Mouse (Mus musculus) adrenal gland, postnatal 25 days (tissue): Measurements from ENCODE around the gene Gm13276. TPM values are rescaled to one million over a fixed set of nuclear protein-coding genes. Genes with fewer than 3 reads are reported as not detected.
A peak's percentile ranks its signal among the peaks of the same experiment; 100 is the strongest.
"Not testable (repeated sequence)": the region's sequence is repeated elsewhere in the genome, so short reads cannot be mapped to it uniquely, and the experiment has no call there.

Source experiments
- DNase-seq: peaks from one replicate; pipeline ENCODE4 v3.0.0; 2021; ENCODE audit warnings: mixed read lengths
- long read RNA-seq: library from polyadenylated mRNA; stranded (forward); transcript quantifications from one replicate; pipeline ENCODE4 v2.0.0, GENCODE M21; 2021
- total RNA-seq: library from RNA; stranded (reverse); gene quantifications from 2 replicates; pipeline ENCODE4 v1.2.3, GENCODE M21; 2021

Gm13276 gene
- total RNA-seq = not detected in 2 replicates
- long read RNA-seq = 0 reads

DNA sequence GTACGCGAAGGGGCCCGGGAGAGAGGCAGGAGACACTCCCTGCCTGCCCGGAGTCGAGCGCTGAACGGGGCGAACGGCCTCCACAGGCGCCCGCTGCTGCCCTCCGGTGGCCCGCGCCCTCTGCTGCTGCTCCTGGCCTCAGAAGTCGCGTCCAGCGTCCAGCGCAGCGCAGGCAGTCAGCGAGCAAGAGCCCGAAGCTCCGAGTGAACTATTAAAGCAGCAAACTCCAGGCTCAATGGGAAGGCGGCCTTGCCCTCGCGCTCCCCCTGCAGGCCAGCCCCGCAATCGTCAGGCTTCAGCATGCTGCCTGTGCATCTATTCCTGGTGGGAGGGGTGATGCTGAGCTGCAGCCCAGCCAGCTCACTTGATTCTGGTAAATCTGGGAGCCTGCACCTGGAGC is at the start of gene Gm13276:
Gm13276 (plus strand) TSS at position 301 of the 400 bp plus-strand sequence.
- DNase-seq = not testable (repeated sequence)

DNA sequence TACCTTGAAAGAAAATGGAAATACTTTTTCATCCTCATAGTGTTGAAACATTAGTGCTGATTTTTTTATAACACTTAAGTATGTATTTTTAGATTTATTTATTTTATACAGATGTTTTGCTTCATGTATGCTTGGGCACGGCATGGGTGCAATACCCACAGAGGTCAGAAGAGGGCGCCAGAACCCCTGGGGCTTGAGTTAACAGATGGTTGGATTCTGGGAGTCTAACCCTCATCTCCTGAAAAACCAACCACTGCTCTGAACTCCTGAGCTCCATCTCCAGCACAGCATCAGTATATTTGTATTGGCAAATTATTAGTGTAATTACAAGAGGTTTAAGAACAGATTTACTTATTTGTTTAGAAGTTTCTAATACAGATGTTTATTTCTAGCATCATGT is 47.0 kb upstream of the Gm13276 start:
- DNase-seq = peak; percentile 75

DNA sequence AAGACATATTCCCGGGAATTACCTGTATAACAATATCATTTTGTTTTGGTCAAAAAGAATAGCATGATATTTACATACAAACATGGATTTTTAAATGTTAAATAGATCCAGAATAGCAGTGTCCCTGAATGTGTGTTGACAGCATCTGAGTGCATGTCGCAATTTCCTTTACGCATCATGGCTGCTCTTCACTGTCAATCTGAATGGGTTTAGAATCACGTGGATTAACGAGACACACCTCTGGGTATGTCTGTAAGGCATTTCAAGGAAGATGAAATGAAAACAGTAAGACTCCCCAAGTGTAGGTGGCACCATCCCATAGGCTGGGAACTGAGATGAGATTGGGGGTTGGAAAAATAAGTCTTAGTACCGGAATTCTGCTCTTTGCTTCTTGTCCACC is 46.5 kb upstream of the Gm13276 start:
- no peak for DNase-seq

DNA sequence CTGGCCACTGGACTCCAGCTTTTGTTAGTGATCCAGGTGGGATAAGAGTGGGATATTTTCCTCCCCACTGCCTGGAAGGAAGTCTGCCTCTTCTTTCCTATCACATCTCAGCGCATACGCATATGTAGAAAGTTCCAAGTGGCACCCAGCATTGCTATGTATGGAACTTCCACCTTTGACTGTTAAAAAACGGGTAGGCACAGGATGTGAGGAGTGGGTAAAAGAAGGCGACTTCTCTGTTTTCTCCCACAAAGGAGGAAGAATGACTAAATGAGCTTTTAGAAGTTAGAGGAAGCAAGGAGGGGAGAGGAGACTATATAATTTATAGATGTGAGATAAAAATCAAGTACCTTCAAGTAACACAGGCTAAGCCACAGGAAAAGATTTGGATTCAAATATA is 44.1 kb upstream of the Gm13276 start:
- DNase-seq = no peak

DNA sequence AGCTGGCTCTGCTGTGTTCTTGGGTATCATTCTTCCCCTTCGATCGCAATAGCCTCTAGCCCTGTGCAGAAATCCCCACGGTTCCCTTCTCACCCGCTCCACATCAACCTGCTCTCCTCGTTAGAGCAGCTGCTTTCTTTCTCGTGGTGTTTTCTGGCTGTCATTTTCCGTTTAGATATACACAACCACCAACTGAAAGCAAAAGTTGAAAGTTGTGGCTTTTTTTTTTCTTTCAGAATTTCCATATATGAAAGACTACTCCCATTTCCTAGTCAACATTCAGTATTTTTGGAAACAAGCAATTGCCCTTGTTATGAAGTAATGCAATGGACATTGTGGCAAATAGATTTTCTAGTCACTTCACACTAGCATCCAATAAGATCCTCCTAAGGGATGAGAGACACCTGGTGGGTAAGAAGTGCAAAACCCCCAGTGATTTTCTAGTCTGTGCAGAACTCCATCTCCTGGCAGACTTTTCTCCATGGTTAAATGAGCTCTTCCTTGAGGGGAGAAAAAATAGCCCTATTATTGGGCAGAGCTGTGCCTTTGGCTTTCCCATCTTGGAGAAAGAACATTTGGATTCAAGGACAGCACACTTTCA is 42.6 kb upstream of the Gm13276 start:
- no peak for DNase-seq

DNA sequence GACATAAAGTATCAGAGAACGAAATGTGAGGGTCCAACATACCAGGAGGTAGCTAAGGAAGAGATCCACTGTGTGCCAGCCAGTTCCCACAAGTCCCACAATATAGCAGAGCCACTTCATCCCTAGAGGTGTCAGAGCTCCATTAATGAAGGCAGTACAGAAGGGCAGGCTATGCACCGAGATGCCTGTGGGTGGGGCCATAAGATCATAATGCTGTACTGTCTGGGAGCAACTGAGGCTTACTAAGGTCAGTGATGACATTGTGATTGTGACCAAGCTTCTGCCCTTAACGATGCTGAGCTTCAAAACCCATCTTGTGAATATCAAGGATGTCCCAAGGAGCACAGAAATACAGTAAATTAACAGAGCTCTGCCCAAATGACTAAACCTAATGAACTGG is 41.3 kb upstream of the Gm13276 start:
- DNase-seq = no peak

DNA sequence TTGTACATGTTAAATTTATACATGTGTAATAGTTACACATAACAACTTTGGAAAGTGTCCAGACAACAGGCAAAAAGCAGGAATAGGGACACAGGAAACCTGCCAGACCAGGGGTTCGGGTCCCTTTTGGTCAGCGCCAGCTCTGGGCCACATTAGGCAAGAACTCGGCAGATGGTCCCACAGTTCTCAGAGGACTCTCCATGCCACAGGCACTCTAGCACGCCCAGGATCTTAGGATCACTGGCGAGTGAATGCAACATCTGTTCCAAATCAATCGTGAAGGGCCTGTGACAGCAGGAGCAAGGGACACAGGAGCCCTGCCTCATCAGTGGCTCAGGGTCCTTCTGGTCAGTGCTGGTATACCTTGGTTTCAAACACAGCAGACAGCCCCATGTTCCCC is 35.6 kb upstream of the Gm13276 start:
- DNase-seq = no peak

DNA sequence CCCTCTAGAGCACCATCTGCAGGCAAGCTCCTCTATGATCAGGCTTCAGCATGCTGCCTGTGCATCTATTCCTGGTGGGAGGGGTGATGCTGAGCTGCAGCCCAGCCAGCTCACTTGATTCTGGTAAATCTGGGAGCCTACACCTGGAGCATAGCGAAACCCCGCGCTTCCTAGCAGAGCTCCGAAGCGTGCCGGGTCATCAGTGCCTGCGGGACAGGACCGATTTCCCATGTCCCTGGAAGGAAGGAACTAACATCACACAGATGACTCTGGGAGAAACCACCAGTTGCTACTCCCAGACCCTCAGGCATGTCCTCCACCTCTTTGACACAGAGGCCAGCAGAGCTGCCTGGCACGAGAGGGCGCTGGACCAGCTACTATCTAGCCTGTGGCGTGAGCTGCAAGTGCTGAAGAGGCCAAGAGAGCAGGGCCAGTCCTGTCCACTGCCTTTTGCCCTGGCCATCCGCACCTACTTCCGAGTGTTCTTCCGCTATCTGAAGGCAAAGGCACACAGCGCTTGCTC is 30.6 kb upstream of the Gm13276 start, which contains the start of gene Gm13271:
Gm13271 (plus strand) TSS at position 51 of the 523 bp plus-strand sequence.
- peak; percentile 27 for DNase-seq

DNA sequence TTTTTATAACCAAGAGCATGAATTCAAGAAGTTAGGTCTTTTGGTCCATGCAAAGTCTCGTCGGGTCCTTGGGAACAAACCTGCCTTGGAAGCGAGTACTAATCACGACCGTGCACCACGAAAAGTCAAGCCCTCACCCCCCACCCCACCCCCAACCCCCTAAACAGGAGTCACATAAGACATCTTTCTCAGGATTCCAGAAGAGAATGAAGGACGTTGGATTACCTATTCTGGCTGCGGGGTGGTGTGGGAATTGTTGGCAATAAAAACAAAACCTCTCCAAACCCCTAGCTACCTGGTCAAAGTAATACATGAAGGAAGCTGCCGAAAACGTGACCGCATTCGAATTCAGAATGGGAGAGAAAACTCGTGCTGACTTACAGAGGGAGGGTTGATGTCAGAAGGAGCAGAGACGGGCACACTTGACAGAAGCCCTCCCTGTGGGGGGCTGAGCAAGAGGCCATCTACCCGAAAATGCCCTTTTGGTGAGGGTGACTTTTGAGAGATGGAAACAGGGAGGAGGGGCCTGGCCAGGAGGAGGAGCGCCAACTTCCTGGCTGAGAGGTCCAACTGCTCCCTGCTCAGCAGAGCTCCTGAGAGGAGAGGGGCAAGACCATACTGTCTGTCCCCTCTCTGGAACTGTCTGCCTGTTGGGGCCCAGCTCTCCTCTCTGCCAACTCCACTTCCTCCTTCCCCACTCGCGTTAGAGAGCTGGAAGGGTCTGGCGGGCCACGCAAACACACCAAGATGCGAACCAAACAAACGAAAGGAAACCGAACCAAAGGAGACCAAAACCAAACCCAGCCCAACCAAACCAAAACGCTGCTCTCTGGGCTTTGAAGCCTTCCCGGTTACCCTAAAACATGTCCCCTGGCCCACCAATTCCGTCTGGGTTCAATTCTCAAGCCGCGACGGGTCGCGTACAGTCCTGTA is 28.7 kb upstream of the Gm13276 start:
- not testable (repeated sequence) for DNase-seq

DNA sequence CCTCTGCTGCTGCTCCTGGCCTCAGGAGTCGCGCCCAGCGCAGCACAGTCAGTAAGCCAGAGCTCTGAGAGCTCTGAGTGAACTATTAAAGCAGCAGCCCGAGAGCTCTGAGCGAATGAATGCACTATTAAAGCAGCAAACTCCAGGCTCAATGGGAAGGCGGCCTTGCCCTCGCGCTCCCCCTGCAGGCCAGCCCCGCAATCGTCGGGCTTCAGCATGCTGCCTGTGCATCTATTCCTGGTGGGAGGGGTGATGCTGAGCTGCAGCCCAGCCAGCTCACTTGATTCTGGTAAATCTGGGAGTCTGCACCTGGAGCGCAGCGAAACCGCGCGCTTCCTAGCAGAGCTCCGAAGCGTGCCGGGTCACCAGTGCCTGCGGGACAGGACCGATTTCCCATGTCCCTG is 27.9 kb upstream of the Gm13276 start:
- DNase-seq = peak; percentile 77

DNA sequence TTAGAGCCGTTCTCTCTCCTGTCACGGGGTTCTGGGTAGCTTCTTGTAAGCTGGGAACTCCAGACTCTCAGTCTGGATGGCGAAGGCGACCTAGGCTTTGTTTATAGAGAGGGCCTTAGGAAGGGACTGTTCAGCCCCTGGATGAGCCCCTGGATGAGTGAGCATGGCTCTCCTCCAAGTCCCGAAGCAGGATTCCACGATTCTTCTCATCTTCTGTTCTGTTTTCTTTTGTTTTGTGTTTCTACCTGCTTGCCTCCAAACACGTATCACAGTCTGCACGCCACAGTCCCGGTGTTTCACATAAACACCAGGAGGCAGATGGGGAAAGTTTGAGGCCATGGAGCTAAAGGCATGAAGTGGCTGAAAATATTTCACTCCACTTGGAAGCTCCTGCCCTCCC is 26.8 kb upstream of the Gm13276 start:
- DNase-seq = not testable (repeated sequence)

DNA sequence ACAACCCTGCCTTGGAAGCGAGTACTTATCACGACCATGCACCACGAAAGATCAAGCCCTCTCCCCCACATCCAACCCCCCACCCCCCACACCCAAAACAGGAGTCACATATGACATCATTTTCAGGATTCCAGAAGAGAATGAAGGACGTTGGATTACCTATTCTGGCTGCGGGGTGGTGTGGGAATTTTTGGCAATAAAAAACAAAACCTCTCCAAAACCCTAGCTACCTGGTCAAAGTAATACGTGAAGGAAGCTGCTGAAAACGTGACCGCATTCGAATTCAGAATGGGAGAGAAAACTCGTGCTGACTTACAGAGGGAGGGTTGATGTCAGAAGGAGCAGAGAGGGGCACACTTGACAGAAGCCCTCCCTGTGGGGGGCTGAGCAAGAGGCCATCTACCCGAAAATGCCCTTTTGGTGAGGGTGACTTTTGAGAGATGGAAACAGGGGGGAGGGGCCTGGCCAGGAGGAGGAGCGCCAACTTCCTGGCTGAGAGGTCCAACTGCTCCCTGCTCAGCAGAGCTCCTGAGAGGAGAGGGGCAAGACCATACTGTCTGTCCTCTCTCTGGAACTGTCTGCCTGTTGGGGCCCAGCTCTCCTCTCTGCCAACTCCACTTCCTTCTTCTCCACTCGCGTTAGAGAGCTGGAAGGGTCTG is 25.8 kb upstream of the Gm13276 start, which contains the start of gene Gm13283:
Gm13283 (plus strand) TSS at position 510 of the 659 bp plus-strand sequence.
- not testable (repeated sequence) for DNase-seq

DNA sequence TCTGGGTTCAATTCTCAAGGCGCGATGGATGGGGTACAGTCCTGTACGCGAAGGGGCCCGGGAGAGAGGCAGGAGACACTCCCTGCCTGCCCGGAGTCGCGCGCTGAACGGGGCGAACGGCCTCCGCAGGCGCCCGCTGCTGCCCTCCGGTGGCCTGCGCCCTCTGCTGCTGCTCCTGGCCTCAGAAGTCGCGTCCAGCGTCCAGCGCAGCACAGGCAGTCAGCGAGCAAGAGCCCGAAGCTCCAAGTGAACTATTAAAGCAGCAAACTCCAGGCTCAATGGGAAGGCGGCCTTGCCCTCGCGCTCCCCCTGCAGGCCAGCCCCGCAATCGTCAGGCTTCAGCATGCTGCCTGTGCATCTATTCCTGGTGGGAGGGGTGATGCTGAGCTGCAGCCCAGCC is 25.1 kb upstream of the Gm13276 start:
- peak; percentile 75 for DNase-seq

DNA sequence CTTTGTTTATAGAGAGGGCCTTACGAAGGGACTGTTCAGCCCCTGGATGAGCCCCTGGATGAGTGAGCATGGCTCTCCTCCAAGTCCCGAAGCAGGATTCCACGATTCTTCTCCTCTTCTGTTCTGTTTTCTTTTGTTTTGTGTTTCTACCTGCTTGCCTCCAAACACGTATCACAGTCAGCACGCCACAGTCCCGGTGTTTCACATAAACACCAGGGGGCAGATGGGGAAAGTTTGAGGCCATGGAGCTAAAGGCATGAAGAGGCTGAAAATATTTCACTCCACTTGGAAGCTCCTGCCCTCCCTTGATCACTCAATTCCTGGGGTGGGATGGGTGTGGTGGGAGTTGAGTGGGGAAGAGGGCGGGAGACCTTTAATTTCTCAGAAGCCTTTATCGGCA is 23.7 kb upstream of the Gm13276 start:
- peak; percentile 31 for DNase-seq

DNA sequence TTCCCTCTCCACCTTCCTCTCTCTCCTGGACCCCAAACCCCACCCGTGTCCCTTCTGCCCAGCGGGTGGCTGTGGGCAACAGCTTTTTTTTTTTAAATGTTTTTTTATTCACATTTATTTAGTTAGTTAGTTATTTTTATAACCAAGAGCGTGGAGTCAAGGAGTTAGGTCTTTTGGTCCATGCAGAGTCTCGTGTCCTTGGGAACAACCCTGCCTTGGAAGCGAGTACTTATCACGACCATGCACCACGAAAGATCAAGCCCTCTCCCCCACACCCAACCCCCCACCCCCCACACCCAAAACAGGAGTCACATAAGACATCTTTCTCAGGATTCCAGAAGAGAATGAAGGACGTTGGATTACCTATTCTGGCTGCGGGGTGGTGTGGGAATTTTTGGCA is 23.2 kb upstream of the Gm13276 start:
- DNase-seq = not testable (repeated sequence)

DNA sequence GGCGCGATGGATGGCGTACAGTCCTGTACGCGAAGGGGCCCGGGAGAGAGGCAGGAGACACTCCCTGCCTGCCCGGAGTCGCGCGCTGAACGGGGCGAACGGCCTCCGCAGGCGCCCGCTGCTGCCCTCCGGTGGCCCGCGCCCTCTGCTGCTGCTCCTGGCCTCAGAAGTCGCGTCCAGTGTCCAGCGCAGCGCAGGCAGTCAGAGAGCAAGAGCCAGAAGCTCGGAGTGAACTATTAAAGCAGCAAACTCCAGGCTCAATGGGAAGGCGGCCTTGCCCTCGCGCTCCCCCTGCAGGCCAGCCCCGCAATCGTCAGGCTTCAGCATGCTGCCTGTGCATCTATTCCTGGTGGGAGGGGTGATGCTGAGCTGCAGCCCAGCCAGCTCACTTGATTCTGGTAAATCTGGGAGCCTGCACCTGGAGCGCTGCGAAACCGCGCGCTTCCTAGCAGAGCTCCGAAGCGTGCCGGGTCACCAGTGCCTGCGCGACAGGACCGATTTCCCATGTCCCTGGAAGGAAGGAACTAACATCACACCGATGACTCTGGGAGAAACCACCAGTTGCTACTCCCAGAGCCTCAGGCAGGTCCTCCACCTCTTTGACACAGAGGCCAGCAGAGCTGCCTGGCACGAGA is 22.0 kb upstream of the Gm13276 start:
- DNase-seq = peak; percentile 50

DNA sequence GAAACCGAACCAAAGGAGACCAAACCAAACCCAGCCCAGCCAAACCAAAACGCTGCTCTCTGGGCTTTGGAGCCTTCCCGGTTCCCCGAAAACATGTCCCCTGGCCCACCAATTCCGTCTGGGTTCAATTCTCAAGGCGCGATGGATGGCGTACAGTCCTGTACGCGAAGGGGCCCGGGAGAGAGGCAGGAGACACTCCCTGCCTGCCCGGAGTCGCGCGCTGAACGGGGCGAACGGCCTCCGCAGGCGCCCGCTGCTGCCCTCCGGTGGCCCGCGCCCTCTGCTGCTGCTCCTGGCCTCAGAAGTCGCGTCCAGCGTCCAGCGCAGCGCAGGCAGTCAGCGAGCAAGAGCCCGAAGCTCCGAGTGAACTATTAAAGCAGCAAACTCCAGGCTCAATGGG is 12.0 kb upstream of the Gm13276 start, which contains the start of gene Gm13290:
Gm13290 (plus strand) TSS at position 301 of the 400 bp plus-strand sequence.
- not testable (repeated sequence) for DNase-seq

DNA sequence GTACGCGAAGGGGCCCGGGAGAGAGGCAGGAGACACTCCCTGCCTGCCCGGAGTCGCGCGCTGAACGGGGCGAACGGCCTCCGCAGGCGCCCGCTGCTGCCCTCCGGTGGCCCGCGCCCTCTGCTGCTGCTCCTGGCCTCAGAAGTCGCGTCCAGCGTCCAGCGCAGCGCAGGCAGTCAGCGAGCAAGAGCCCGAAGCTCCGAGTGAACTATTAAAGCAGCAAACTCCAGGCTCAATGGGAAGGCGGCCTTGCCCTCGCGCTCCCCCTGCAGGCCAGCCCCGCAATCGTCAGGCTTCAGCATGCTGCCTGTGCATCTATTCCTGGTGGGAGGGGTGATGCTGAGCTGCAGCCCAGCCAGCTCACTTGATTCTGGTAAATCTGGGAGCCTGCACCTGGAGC is 8.9 kb upstream of the Gm13276 start, which contains the start of gene Gm13289:
Gm13289 (plus strand) TSS at position 301 of the 400 bp plus-strand sequence.
- not testable (repeated sequence) for DNase-seq

DNA sequence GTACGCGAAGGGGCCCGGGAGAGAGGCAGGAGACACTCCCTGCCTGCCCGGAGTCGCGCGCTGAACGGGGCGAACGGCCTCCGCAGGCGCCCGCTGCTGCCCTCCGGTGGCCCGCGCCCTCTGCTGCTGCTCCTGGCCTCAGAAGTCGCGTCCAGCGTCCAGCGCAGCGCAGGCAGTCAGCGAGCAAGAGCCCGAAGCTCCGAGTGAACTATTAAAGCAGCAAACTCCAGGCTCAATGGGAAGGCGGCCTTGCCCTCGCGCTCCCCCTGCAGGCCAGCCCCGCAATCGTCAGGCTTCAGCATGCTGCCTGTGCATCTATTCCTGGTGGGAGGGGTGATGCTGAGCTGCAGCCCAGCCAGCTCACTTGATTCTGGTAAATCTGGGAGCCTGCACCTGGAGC is 6.0 kb upstream of the Gm13276 start, which contains the start of gene Gm13272:
Gm13272 (plus strand) TSS at position 301 of the 400 bp plus-strand sequence.
- DNase-seq = not testable (repeated sequence)

DNA sequence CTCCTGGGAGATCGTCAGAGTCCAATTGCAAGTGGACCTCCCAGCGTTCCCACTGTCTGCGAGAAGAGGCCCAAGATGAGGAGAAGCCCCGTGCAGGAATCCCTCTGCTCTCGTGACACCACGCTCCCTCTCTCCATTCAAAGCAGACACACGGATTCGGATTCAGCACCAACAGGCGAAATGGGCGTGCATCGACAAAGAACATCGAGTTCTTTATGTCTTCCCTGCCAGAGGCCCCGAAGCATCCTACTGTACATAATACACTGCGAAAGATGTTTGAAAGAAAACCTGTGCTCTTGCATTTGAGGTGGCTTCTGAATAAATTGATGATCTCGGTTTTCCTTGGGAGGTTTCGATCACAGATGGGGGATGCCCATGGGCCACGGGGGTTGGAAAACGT is 5.2 kb upstream of the Gm13276 start:
- not testable (repeated sequence) for DNase-seq

DNA sequence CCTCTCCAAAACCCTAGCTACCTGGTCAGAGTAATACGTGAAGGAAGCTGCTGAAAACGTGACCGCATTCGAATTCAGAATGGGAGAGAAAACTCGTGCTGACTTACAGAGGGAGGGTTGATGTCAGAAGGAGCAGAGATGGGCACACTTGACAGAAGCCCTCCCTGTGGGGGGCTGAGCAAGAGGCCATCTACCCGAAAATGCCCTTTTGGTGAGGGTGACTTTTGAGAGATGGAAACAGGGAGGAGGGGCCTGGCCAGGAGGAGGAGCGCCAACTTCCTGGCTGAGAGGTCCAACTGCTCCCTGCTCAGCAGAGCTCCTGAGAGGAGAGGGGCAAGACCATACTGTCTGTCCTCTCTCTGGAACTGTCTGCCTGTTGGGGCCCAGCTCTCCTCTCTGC is 3.7 kb upstream of the Gm13276 start, which contains the start of gene Ifnz:
Ifnz (plus strand) TSS at position 301 of the 400 bp plus-strand sequence.
- DNase-seq = not testable (repeated sequence)
